Mouse (Mus musculus) right cerebral cortex, adult 18-20 months (tissue): ENCODE data around the gene Rnase11.
A peak's percentile ranks its signal among the peaks of the same experiment; 100 is the strongest.
"Not testable (repeated sequence)": the region's sequence is repeated elsewhere in the genome, so short reads cannot be mapped to it uniquely, and the experiment has no call there.

Source experiments
- DNase-seq: peaks from one replicate; pipeline ENCODE4 v3.0.0; 2022; ENCODE audit warnings: mixed read lengths

The Rnase11 gene

DNA sequence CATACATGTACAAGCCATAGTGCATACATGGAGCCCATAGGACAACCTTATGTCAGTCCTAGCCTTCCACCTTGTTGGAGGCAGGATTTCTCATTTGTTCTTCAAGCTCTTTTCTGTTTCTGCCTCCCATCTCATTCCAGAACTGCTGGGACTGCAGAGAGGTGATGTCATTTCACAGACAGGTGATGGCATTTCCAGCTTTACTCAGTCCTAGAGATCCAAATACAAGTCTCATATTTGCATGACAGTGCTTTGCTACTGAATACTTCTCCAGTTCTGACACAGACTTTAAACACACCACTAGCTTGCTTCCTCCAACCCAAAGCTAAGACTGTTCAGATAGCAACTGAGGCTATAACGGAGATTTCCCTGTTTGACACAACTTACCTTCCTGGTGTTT lies 29.2 kb upstream of the Rnase11 start:
- no peak for DNase-seq

DNA sequence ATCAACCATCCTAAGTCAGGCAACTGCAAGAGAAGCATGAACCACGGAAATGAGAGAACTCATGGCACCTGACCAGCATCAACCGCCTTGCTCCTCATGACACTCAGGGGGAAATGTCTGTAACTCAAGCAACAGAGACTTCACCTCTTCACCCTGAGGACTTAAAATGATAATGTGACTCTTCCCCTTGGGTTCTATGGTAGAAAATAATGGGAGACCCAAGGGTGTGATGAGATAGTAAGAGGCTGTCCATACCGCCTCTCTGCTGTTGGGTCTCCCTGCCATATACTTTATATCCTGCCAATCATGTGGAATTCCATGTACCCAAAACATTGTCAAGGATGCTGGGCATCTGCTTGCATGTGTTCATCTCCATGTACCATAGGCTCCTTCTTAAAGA lies 24.4 kb upstream of the Rnase11 start, which contains the start of gene Olfr750:
TSS of gene Olfr750 (minus strand) at position 101 of the 400 bp plus-strand sequence.
- DNase-seq: no peak

DNA sequence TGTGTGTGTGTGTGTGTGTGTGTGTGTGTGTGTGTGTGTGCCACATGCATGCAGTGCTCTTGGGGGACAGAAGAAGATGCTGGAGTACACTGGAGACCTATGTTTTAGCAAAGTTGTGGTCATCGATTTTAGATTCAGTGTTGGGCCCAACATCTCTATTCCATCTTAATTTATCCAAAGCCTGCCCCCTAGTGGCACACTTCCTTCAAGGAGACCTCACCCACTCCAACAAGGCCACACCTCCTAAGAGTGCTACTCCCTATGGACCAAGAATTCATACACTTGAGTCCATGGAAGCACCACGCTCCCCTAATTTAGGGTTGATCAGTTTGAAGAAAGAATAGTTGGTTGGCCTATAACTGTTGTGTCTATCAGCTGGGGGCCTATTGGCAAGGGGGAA lies 19.7 kb upstream of the Rnase11 start:
- DNase-seq: no peak

DNA sequence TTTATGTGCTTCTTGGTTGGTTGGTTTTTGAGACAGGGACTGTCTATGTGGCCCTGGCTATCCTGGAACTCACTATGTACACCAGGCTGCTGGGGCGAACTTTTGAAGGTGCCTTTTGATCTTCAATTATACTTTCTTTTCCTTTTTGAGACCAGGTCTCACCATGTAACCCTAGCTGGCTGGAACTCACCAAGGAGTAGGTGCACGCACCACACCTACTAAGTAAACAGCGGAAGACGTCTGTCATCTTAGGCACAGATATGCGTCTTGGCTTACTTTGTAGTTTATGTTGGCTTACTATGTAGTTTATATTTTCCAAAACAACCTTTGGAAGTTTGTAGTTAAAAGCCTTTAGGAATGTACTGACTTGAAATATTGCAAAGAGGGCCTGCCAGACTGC lies 19.0 kb upstream of the Rnase11 start:
- DNase-seq: no peak

DNA sequence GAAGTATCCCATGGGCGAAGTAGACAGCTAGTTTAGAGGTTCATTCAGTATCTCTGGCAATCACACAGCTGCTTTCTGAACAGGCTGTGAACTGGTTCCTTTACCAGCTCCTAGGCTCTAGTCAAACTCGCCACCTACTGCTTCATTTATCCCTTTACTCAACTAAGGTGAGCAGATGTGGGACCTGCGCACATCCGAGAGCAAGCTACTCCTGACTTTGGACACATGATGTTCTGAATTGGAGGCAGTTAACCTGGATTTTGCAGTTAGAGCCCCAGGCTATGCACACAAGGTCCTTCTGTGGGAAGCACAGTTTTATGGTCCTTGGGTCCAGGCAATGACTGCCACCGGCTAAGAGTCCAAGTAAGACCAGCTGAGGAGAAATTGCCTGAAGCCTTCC lies 10.8 kb upstream of the Rnase11 start:
- no peak for DNase-seq

DNA sequence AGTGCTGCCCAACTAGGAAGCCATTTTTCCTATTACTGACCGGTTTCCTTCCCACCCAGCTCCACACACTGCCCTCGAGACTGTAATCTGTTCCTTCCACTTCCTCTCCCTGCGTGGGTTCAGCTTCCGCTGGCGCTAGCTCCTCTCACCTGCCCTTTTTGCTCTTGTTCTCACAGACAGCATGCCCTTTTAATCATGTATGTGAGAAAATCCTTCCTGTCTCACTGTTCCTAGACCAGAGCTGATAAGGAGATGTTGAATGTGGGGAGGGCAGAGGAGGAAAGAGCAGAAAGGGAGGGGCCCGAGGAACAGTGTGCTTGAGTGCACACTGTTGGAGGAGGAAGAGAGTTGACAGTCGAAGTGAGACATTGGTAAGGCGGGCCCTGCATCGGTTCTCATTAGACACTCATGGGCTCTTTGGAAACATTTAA lies 7.5 kb upstream of the Rnase11 start, which contains the start of gene Rnase12:
TSS of gene Rnase12 (minus strand) at position 261 of the 431 bp plus-strand sequence.
- no peak for DNase-seq

DNA sequence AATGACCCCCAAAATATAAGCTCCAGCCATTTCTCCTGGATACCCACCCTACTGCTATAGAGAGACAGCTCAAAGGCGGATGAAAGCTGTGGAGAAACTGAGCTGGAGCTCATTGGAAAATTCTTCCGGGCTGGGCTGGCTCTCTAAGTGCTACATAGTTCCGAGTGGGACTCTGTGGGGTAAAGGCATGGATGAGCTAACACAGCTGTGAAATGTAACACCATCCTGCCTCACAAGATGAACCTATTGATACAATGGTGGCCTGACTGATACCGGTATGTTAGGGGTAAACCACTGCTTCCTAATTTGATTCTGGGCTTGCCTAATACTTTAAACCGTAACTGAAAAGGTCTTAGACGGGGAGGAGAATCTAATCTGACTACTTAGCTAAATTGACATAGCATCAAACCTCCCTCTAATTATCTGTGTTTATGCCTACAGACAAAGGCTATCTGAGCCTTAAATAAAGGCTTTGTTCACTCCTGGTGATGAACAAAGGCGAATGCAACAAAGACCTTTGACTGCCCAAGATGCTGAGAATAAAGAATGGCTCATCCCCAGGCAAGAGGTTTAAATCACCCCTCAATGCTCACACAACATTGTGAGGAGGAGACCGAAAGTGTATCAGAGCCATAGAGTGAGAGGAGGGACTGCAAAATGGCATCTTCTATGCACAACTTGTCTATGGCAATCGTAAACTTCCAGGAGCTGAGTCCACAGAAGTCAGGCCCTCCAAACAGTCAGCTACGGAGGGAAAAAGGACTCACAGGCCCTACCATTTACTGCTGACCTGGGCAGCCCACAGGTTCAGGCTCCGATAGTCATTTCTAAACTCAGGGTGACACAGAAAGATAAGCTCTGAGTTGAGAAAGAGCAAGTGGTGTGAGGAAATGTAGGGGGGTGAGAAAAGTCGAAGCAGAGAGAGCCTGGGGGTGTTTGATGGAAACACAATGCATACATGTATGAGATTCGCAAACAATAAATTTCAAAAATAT lies 4.6 kb upstream of the Rnase11 start:
- no peak for DNase-seq

DNA sequence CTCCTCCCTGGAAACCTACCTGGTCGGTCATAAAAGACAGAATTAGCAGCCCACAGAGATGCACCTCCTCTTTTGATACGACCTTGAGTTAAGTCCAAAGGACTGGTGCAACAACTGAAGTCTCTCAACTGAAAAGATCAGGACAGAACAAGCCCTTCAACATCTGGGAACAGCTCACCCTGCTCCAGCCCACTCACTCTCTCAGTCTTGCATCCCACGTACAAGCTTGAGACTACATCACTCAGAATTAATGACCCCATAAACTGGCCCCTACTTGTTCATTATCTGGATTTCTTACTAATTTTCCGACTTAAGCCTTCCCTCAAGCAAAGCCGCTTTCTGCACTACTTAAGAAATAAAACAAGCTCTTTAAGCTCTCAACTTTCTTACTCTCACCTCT lies 3.2 kb upstream of the Rnase11 start:
- no peak for DNase-seq

DNA sequence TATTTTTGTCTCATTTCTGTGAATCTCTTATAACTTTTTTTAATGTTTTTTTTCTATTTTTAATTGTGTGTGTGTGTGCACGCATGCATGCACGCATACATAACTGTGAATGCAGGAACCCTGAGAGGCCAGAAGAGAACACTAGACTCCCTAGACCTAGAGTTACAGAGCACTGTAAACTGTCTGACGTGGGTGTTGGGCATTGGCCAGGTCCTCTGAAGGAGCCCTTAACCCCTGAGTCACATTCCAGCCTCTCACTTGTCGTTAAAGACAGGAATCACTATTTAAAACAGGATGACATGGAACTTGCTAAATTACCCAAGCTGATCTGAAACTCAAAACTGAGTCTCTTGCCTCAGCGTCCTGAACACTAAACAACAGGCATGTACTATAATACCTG lies 2.0 kb upstream of the Rnase11 start:
- no peak for DNase-seq

DNA sequence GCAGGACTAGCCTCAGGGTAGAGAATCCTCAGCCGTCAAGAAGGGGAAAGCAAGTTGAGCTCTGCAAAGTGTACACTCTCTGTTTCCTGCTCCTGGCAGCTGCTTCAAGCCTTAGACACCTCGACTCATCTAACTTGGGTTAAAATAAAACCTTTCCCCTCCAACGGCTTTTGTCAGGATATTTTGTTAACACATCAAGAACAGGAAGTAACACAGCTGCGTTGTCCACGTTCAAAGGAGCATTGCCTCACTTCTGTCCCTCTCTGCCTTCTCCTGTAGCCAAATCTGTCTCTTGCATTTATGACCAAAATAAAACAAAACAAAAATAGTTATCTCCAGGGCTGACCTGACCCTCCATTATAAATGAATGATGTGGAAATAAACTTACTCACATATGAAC lies 2.1 kb downstream of the Rnase11 start:
- DNase-seq: no peak

DNA sequence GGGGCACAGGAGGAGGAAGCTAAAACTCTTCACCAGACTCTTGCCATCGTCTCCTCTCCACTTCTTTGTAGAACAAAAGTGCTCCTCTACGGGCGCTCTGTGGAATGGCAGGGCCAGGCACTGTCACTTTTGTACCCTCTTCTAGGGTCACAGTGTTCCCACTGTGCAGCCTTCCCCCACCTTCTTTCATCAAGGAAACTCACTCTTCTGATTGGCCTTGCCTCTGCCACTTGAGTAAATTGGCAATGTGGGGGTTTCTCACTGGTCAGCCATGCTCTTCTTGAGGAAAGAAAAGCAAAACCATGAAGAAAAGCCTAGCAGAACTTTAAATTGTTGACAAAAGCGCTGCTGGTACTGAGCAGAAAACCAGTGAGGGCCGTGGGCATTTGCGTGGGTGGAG lies 8.2 kb downstream of the Rnase11 start, which contains the start of gene Rnase9:
TSS of gene Rnase9 (minus strand) at position 101 of the 400 bp plus-strand sequence.
- no peak for DNase-seq

DNA sequence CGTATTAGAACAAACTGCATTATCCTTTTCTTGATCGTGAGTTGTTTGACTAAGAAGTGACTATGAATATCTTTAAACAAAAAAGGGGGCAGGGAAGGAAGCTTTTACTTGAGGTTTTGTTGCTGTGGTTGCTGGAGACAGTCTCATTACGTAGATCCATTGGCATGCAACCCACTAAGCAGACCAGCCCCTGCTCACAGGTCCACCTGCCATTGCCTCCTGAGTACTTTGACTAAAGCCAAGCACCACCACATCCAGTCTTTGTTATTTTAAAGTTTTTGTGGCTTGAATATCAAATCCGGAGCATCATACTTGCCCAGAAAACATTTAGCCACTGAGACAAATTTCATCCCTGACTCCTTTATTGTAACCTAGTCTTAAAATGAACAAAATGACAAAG lies 13.7 kb downstream of the Rnase11 start:
- DNase-seq: no peak

DNA sequence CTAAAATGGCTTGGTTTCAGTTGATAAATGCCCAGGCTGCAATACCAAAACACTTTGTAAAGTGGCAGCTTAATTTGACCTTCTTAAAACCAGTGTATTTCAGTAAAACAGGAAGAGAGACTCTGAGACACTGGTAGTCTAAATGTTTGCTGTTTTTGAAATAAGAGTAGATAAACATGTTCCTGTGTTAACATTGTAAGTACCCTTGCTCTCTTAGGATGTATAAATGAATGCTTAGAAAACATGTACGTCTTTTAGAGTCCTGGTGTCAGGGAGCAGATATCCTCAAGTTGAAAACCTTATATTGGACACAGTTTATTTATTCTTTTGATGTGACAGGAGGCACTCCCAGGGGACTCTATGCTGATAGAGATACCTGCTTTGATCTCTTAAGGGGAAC lies 14.8 kb downstream of the Rnase11 start:
- no peak for DNase-seq

DNA sequence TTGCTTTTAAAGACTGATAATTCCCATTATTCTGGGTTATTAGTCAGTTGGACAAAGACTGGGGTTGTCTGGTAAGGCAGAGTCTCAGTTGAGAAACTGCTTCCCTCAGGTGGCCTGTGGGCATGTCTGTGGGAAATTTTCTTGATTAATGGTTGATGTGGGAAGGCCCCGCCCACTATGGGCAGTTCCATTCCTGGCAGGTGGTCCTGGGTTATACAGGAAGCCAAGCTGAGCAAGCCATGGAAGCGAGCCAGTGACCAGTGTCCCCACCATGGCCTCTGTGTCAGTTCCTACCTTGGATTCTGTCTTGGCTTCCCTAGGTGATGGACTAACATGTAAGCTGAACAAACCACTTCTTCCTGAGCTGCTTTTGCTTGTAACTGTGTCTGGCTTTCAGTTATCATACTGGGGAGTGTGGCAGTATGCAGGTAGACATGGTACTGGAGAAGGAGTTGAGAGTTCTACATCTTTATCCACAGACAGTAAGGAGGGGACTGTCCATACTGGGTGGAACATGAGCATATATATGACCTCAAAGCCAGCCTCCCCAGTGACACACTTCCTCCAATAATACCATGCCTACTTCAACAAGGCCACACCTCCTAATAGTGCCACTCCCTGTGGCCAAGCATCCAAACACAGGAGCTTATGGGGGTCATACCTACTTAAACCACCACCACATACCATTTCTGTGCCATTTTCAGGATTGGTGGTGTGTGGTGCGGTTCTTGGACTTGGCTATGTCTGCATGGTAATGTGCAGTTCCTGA lies 22.4 kb downstream of the Rnase11 start:
- no peak for DNase-seq

DNA sequence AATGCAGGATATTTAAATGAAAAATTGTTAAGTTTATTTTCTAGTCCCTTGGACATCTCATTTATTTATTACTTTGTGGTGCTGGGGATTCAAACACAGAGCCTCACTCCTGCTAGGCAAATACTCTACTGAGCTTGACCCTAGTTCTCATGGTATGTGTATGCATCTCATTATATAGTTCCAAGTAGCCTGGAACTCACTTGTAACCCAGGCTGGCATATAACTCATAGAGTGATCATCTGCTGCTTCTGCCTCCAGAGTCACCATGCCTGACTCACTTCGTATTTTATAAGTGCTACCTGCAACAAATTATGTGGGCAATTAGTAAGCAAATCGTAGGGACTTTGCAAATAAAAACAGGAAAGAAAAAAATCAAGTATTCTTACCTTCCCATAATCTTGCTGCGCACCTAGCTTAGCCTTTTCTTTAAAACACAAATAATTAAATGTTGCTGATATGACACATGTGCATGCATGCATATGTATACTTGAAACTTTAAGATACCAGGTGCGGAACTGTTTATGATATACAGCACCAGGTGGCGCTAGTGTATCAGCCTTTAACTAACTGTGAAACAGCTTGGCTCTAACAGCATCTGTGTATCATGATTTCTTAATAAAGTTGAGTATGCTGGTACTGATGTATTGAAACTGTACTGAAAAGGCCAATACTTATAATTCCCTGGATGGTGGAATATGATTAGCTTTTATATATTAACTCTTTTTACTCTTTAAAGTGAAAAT lies 23.4 kb downstream of the Rnase11 start:
- peak; percentile 66 for DNase-seq

DNA sequence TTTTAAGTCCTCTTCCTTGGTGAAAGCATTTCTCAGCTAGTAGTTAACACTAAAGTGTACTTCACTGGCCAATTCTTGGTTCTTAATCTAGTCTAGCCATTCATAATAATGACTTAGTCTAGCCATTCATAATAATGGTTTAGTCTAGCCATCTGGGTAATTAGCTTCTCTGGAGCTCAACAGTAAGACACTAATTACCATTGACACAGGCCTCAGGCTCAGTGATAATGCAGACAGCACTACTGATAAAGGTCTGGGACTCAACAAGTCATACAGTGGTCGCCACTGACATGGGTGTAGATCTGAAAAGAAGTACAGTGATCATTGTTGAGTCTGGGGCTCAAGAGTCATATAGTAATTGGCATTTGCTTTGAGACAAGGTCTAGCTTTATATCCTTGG lies 25.1 kb downstream of the Rnase11 start:
- DNase-seq: no peak

DNA sequence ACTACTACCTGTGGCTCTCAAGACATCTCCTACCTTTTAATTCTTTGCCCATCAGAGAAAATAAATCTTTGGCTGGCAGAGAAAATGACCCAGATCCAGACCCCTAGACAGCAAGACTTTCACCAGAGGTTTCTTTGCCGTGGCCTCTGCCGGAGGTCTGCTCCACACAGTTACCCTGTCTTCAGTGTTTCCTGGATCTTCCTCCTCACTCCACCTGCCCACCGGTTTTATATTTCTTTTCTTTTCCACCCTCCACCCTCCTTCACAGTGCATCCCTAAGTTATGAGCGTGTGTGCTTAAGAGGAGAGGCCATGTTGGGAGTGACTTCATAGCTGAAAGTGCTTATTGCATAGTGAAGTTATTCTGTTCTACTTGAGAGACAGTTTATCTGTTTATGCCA lies 26.5 kb downstream of the Rnase11 start:
- no peak for DNase-seq

DNA sequence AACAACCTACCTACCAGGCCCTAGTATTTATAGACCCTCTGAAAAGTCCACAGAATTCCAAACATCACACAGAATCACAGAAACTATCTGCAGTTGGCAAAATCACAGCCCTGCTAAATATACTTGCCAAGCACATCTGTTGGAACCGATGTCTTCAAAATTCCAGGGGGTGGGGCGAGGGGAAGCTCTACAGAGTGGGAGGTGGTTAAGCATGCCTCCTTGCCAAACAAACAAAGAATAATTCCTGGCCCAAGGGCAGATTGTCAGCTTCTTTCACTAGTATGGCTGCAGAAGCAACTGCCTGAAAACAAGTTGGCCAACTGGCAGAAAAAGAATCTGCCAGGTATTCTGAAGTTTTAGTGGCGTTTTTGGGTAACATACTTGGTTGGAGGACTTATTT lies 32.7 kb downstream of the Rnase11 start:
- DNase-seq: no peak

DNA sequence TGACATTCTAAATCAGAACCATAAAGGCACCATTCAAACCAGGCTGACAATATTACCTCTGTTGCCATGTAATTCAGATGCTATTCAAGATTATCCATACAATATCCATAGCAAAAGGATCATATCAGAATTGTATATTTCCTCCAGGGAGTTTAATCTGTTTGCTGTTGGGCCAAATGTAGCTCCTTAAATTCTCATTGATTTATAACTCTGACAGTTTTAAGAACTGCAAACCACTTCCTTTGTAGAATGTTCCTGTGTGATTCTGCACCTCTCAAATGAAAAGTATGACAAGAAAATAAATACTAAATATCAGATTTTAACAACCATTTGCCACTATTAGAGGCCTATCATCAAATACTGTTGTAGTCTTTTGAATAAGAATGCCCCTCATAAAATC lies 34.2 kb downstream of the Rnase11 start:
- DNase-seq: no peak

DNA sequence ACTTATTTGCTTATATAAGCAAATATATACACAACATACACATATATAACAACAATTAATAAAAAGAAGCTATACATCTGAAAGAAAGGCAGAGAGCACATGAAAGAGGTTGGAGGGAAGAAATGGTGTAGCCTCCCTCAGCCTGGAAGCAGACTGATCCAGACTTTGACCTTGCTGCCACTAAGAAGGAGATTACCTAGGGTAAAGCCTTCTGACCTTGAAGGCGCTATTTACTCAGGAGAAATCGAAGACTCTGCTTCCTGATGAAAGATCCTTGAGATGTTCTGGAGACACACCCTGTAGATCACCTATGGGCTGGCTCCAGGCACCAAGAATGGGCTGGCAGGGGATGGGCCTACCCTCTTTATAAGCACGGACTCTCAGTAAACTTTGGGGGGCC lies 35.2 kb downstream of the Rnase11 start:
- DNase-seq: not testable (repeated sequence)

DNA sequence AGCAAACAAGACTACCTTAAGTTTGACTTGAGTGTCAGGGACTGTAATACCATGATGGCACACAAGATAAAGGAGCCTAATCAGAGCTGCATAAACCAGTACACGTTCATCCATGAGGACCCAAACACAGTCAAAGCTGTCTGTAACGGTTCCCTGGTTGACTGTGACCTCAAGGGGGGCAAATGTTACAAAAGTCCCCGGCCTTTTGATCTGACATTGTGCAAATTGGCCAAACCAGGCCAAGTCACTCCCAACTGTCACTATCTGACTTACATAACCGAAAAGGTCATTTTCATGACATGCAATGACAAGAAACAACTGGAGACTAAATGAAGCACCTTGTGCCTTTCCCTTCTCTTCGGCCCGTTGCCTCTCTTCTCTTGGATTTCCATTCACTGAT lies 40.4 kb downstream of the Rnase11 start:
- no peak for DNase-seq

DNA sequence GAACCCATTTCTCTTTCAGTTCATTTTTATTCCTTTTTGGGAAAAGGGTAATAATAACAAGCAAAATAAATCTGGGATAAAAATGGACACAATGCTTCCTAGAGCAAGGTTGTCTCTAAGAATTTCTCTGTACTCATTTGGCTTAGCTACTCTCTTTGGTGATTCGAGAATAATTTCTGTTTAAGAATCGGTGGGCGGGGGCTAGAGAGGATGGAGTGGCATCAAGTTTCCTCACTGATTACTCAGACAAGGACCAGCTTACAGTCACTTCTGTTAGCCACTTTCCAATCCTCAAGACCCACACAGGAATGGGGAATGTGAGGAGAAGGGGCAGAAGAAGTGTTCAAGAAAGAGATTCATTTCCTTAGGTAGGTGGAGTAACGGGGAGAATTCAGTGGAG lies 41.2 kb downstream of the Rnase11 start:
- no peak for DNase-seq
